Mouse (Mus musculus) megakaryocyte, embryonic 14.5 days (primary cell): ENCODE measurements around the gene Aars2.

Source experiments
- FLI1 ChIP-seq: IDR thresholded peaks from 2 replicates; pipeline ENCODE4 v1.6.1; 2012; ENCODE audit warnings: low read length, inconsistent platforms, mixed read lengths
- GATA1 ChIP-seq: IDR thresholded peaks from 3 replicates; pipeline ENCODE4 v1.6.1; 2012; ENCODE audit warnings: mixed read lengths, low read length, inconsistent platforms, borderline replicate concordance

GRCm38 (mm10) chr17:45544873-45545277, 38.2 kb downstream of the Aars2 start:
- no peak for TF ChIP-seq GATA1
- no peak for TF ChIP-seq FLI1
